Mouse (Mus musculus) spleen, postnatal 4 days (tissue): Measurements from ENCODE around the gene Ang2.

ENCODE experiments used
- DNase-seq, 2 experiments: peaks; one replicate each; pipeline ENCODE4 v3.0.0; 2022; ENCODE audit warnings: low spot score in 2 of 2

Gene Ang2

GRCm38 (mm10) chr14:51152249-51152870 is 46.6 kb downstream of the Ang2 start:
- peak; percentile 13 to 53 for DNase-seq

GRCm38 (mm10) chr14:51150206-51150831 is 48.6 kb downstream of the Ang2 start:
- DNase-seq: peak; percentile 13 to 56

GRCm38 (mm10) chr14:51149164-51149563 is 49.8 kb downstream of the Ang2 start:
- DNase-seq: peak; percentile 17 to 62

GRCm38 (mm10) chr14:51148006-51148405 is 50.9 kb downstream of the Ang2 start:
- peak; percentile 7 to 51 for DNase-seq

GRCm38 (mm10) chr14:51146685-51147084 is 52.3 kb downstream of the Ang2 start, which contains the start of gene Rnase1:
Gene Rnase1 (minus strand): TSS chr14:51146785.
- no peak for DNase-seq

- peak in 1 of 2 experiments; percentile 54 for DNase-seq
Observed at GRCm38 (mm10) chr14:51145521-51145920, 53.4 kb downstream of the Ang2 start.
